Mouse (Mus musculus): ENCODE measurements around the gene Slc2a1. TPM values are rescaled to one million over a fixed set of nuclear protein-coding genes. Genes with fewer than 3 reads are reported as not detected.

The Slc2a1 gene
- total RNA-seq (2023), result 10 to 100 TPM; 27.2 to 46.2 TPM

GRCm38 (mm10) chr4:119108495-119109408 lies at the start of gene Slc2a1:
Slc2a1 (plus strand) TSS chr4:119108711.

GRCm38 (mm10) chr4:119173851-119174453 lies 65.4 kb downstream of the Slc2a1 start, which contains the start of gene Zfp691:
Zfp691 (minus strand) TSS chr4:119174195.

Other genes starting within 250 kb of the Slc2a1 start
- gene Olfr1331, start 244.1 kb upstream of the Slc2a1 start, total RNA-seq (2023), result not detected
- gene Olfr1330, start 220.1 kb upstream of the Slc2a1 start, total RNA-seq (2023), result not detected
- gene Olfr1329, start 191.2 kb upstream of the Slc2a1 start, total RNA-seq (2023), result not detected
- not detected for gene Olfr1328, start 170.1 kb upstream of the Slc2a1 start, total RNA-seq (2023)
- gene Lao1, start 147.1 kb upstream of the Slc2a1 start, total RNA-seq (2023), result not detected
- gene Zfp691, start 65.5 kb downstream of the Slc2a1 start, total RNA-seq (2023), result 10 to 100 TPM in 1 of 2 experiments, 1 to 10 TPM in 1; 6.5 to 10.3 TPM
- 1 to 10 TPM; 2.7 to 6.1 TPM for gene Ermap, start 81.3 kb downstream of the Slc2a1 start, total RNA-seq (2023)
- gene Svbp, start 86.6 kb downstream of the Slc2a1 start, total RNA-seq (2023), result 10 to 100 TPM; 18.5 to 26.4 TPM
- gene Tmem269, start 109.5 kb downstream of the Slc2a1 start, total RNA-seq (2023), result under 1 TPM; 0.41 to 0.47 TPM
- 10 to 100 TPM; 12.8 to 15.0 TPM for gene AU022252, start 124.0 kb downstream of the Slc2a1 start, total RNA-seq (2023)
- 1 to 10 TPM; 7.7 to 7.9 TPM for gene P3h1, start 124.2 kb downstream of the Slc2a1 start, total RNA-seq (2023)
- gene Cldn19, start 146.7 kb downstream of the Slc2a1 start, total RNA-seq (2023), result not detected
- 100 to 1,000 TPM; 353 to 355 TPM for gene Ybx1, start 185.9 kb downstream of the Slc2a1 start, total RNA-seq (2023)
- 10 to 100 TPM; 26.5 to 39.1 TPM for gene Ppih, start 211.8 kb downstream of the Slc2a1 start, total RNA-seq (2023)